Mouse (Mus musculus) inflammation-experienced regulatory T-cells, adult 16 weeks (primary cell): ENCODE results near the gene Notch4. TPM values are rescaled to one million over a fixed set of nuclear protein-coding genes. Genes with fewer than 3 reads are reported as not detected.

ENCODE experiments used
- polyA plus RNA-seq: library from polyadenylated mRNA; unstranded; fragments of 100-300 nt; shearing (Covaris generic); gene quantifications from one replicate; pipeline ENCODE4 v1.2.1, GENCODE M21; 2017

The Notch4 gene
- 0.06 TPM for polyA plus RNA-seq

DNA sequence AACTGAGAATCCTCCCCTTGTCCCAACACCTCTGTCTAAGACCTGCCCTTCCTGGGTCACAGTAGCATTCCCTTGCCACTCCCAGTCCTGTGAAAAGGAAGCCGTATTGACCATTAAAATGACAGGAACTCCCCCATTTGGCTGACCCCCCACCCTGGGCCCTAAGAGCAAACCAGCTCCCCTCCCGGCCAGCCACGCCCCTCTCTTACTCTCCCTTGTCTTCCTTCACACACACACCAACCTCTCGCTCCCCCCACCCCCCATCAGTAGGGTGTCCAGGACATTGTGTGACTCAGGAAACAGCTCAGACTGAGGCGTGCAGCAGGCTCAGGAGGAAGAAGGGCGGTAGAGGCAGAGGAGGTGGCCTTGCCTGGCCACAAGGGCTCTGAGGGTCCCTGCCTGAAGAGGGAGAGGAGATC, at the start of gene Notch4:
TSS of gene Notch4 (plus strand) at position 266 of the 419 bp plus-strand sequence.

DNA sequence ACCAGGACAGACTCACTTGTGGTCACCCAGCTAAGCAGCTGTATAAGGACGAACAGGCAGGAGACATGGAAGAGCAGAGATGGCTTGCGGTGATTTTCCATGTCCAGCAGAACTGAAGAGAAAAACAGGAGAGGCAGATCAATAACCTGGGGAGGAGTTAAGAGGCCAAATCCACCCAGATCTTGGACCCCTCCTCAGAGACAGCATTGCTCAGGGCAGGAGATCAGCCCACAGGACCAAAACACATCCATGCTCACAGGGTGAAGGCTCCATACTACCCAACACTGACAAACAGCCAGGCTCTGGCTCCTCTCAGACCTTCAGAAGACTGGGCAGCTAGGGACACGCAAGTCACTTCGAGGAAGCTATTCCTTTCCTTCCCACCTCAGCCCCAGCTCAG, 46.8 kb upstream of the Notch4 start, which contains the start of gene Btnl6:
TSS of gene Btnl6 (minus strand) at position 101 of the 400 bp plus-strand sequence.

GRCm38 (mm10) chr17:34589681-34590101, 25.6 kb downstream of the Notch4 start, which contains the start of gene Gpsm3:
TSS of gene Gpsm3 (plus strand) at chr17:34589806.

GRCm38 (mm10) chr17:34591029-34591993, 27.2 kb downstream of the Notch4 start, which contains the start of gene Pbx2:
TSS of gene Pbx2 (plus strand) at chr17:34591266.

GRCm38 (mm10) chr17:34597566-34598095, 33.6 kb downstream of the Notch4 start, which contains the start of gene Ager:
TSS of gene Ager (plus strand) at chr17:34597862.

DNA sequence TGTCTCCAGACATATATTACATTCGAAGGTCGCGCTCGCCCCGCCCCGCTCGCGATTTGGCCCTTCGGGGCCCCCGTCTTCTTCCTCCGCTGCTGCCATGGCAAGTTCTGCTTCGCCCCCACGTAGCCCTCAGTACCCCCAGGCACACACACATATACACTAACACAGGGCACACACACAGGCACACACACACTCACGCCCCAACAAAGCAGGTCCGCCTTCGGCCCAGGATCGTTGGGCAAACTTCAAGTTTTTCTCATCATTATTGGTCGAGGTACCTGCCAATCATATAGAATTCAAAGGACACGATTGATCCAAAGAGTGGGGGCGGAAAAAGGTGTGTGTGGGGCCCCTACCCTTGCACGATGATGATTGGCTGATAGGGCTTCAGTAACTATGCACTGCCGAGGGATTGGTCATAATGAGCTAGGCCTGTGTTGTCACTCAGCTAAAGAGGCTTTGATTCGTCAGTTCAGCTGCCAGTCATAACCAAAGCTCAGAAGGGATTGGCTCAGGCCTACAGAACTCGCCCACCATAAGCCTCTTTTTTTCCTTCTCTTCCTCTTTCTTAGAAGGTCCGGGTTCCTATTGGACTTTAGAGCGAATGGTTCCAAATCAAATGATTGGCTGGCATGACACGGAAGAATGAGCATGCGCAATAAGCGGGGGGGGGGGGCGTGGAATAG, 39.5 kb downstream of the Notch4 start, which contains the start of gene Rnf5:
TSS of gene Rnf5 (minus strand) at position 316 of the 686 bp plus-strand sequence.

GRCm38 (mm10) chr17:34604061-34604508, 40.0 kb downstream of the Notch4 start, which contains the start of gene Agpat1:
TSS of gene Agpat1 (plus strand) at chr17:34604262.

DNA sequence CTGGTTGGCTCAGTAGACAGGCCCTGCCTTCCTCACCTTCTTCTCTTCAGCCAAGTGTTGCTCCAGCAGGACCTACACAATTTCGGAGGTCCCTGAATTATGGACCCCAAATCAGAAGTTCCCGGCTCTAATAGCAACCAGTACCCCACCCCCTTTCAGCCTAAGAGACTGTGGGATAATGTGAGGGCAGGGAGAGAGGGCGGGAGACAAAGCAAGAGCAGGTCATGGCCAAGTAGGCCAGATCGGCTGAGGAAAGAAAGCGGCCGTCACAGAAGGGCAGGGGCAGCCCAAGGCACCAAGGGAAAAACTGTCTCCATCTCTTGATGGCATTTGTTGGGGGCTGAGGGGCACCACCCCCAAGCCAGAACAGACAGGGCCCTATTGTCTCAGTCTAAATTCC, 51.8 kb downstream of the Notch4 start, which contains the start of gene Egfl8:
TSS of gene Egfl8 (minus strand) at position 101 of the 400 bp plus-strand sequence.

GRCm38 (mm10) chr17:34627943-34628643, 64.0 kb downstream of the Notch4 start, which contains the start of gene Ppt2:
TSS of gene Ppt2 (minus strand) at chr17:34628510.

GRCm38 (mm10) chr17:34629221-34629751, 65.2 kb downstream of the Notch4 start, which contains the start of gene Prrt1:
TSS of gene Prrt1 (plus strand) at chr17:34629533.

Other genes starting within 250 kb of the Notch4 start
- 0.26 TPM for gene H2-Eb2, start 238.6 kb upstream of the Notch4 start, polyA plus RNA-seq
- gene Btnl2, start 209.4 kb upstream of the Notch4 start, polyA plus RNA-seq = 0.45 TPM
- gene Btnl1, start 187.1 kb upstream of the Notch4 start, polyA plus RNA-seq = not detected
- 0.74 TPM for gene BC051142, start 165.4 kb upstream of the Notch4 start, polyA plus RNA-seq
- gene Btnl4, start 87.0 kb upstream of the Notch4 start, polyA plus RNA-seq = 0.40 TPM
- gene Btnl6, start 46.9 kb upstream of the Notch4 start, polyA plus RNA-seq = 0.34 TPM
- gene Gpsm3, start 25.5 kb downstream of the Notch4 start, polyA plus RNA-seq = 285 TPM
- gene Pbx2, start 27.0 kb downstream of the Notch4 start, polyA plus RNA-seq = 12.8 TPM
- gene Ager, start 33.6 kb downstream of the Notch4 start, polyA plus RNA-seq = 2.7 TPM
- gene Rnf5, start 39.4 kb downstream of the Notch4 start, polyA plus RNA-seq = 115 TPM
- 32.6 TPM for gene Agpat1, start 40.0 kb downstream of the Notch4 start, polyA plus RNA-seq
- gene Egfl8, start 51.7 kb downstream of the Notch4 start, polyA plus RNA-seq = 3.8 TPM
- gene Ppt2, start 64.2 kb downstream of the Notch4 start, polyA plus RNA-seq = 28.1 TPM
- 3.8 TPM for gene Prrt1, start 65.3 kb downstream of the Notch4 start, polyA plus RNA-seq
- gene Fkbpl, start 80.5 kb downstream of the Notch4 start, polyA plus RNA-seq = 5.5 TPM
- gene Atf6b, start 82.9 kb downstream of the Notch4 start, polyA plus RNA-seq = 95.5 TPM
- not detected for gene Tnxb, start 106.3 kb downstream of the Notch4 start, polyA plus RNA-seq
- gene C4b, start 179.6 kb downstream of the Notch4 start, polyA plus RNA-seq = not detected
- gene Cyp21a1, start 240.3 kb downstream of the Notch4 start, polyA plus RNA-seq = not detected